ENCODE assay signal across 9 mouse cellular contexts in the genomic region with DNA sequence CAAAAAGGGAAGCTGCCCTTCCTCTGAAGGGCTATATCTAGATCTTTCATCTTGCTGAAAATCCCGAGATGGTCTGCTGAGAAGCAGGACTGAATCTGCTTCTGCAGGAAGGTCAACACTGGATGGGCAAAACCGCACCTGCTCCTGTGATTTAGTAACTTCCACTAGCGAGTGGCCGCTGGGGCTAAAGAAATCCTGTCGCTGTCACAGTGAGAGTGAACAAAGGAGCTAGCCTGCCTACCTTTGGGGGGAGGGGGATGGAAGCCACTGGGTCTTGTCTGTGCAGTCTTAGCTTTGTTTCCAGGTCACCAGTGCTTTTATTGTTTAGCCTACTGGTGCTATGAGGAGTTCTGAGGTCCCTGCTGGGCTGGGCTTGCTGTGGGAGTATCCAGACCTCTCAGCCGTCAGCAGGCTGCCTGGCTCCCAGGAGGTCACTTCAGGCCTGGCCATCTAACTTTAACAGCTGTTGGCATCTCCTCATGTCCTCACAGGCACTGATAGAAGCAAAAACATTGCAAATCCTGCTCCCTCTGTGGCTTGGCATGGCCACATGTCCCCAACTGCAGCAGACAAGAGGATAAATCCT.
DNase-seq lines count a peak whose midpoint lies in the region; ATAC-seq and TF ChIP-seq lines count a peak whose summit lies in the region.
"Had no signal": no experiment of that assay in that cellular context is flagged by ENCODE, and none has a peak within 500 bp of the region (broad histone marks: within the 10 kb centered on the region; RNA-seq: fewer than 3 reads in every experiment).

No protein-coding gene starts in this region.

- WGBS in forebrain, embryonic 15.5 days, result 18% methylated on average over 6 of the region's 6 CpGs
- WGBS in hindbrain, embryonic 10.5 days, result 5% methylated on average over 6 of the region's 6 CpGs
- WGBS in olfactory bulb, adult 2 months, result 53% methylated on average over 6 of the region's 6 CpGs

- H3K9ac ChIP-seq in forebrain, embryonic 15.5 days (replicated peaks), result no peak overlapping the region

- peak overlapping the region; percentile 77 for H3K27ac ChIP-seq in left cerebral cortex, adult 2 months
- H3K27ac ChIP-seq in forebrain, embryonic 15.5 days (replicated peaks), result peak overlapping the region; percentile 78
- peak overlapping the region; percentile 83 for H3K27ac ChIP-seq in hindbrain, embryonic 10.5 days
- peak overlapping the region; percentile 42 for H3K27ac ChIP-seq in olfactory bulb, adult 2 months (ENCODE audit: insufficient read depth, low read depth, low read length)

- no peaks in the 10 kb centered on the region for H3K36me3 ChIP-seq in forebrain, embryonic 15.5 days
- no peaks in the 10 kb centered on the region for H3K36me3 ChIP-seq in hindbrain, embryonic 10.5 days

- peaks cover 65% of the 10 kb centered on the region for H3K4me1 ChIP-seq in forebrain, embryonic 15.5 days
- H3K4me1 ChIP-seq in hindbrain, embryonic 10.5 days (replicated peaks), result peaks cover 54% of the 10 kb centered on the region
- H3K4me1 ChIP-seq in olfactory bulb, adult 2 months (ENCODE audit: control insufficient read depth, insufficient read depth, low read length), result peaks cover 41% of the 10 kb centered on the region

- DNase-seq in left cerebral cortex, adult 2 months (ENCODE audit: extremely low spot score in 1 of 2, low spot score in 2 of 2), result no peak
- no peak for DNase-seq in left cerebral cortex, postnatal 25 days (ENCODE audit: low spot score in 2 of 2)
- peak; percentile 51 for DNase-seq in hindbrain, embryonic 10.5 days (ENCODE audit: low spot score)
- DNase-seq in urinary bladder, postnatal 4 days (ENCODE audit: low spot score in 2 of 2), result no peak
- DNase-seq in left cerebral cortex, adult 11 months (ENCODE audit: low spot score), result no peak

- no peaks in the 10 kb centered on the region for H3K27me3 ChIP-seq in forebrain, embryonic 15.5 days
- peaks cover 20% of the 10 kb centered on the region for H3K27me3 ChIP-seq in hindbrain, embryonic 10.5 days (ENCODE audit: insufficient read depth, poor library complexity, severe bottlenecking)

- H3K4me3 ChIP-seq in left cerebral cortex, adult 2 months, result no peak overlapping the region
- H3K4me3 ChIP-seq in forebrain, embryonic 15.5 days, result no peak overlapping the region
- H3K4me3 ChIP-seq in hindbrain, embryonic 10.5 days, result peak overlapping the region; percentile 6; the same call in 1 of the 2 replicates
- H3K4me3 ChIP-seq in olfactory bulb, adult 2 months (ENCODE audit: insufficient read depth, low read depth, low read length), result no peak overlapping the region
- H3K4me3 ChIP-seq: myocyte had no signal

- no peak for ATAC-seq in forebrain, embryonic 15.5 days (replicated peaks)
- ATAC-seq in inflammation-experienced regulatory T-cells, adult 6 months, result no peak

- H3K4me2 ChIP-seq in forebrain, embryonic 15.5 days (replicated peaks), result no peak overlapping the region

- no peaks in the 10 kb centered on the region for H3K9me3 ChIP-seq in forebrain, embryonic 15.5 days
- H3K9me3 ChIP-seq in hindbrain, embryonic 10.5 days, result no peaks in the 10 kb centered on the region

- TF ChIP-seq POLR2A in olfactory bulb, adult 2 months (IDR thresholded peaks at IDR 0.05; ENCODE audit: insufficient read depth, low read depth, low read length), result no peak

- intact Hi-C loops in left cerebral cortex, adult 2 months (cut with DNase I), result loop anchor here (5.0 kb wide), 1 partner anchor 70 kb away; no protein-coding TSS in a partner anchor
- intact Hi-C loops in left cerebral cortex, postnatal 25 days (cut with DNase I), result no loop called here

- no peak for TF ChIP-seq CTCF in left cerebral cortex, adult 2 months (IDR thresholded peaks at IDR 0.05)
- TF ChIP-seq CTCF in olfactory bulb, adult 2 months (IDR thresholded peaks at IDR 0.05; ENCODE audit: insufficient read depth, low read depth, low read length), result no peak
